Mouse (Mus musculus): ENCODE data around the gene Tex261. TPM values are rescaled to one million over a fixed set of nuclear protein-coding genes. Genes with fewer than 3 reads are reported as not detected.
"Not testable (repeated sequence)": the region's sequence is repeated elsewhere in the genome, so short reads cannot be mapped to it uniquely, and the experiment has no call there.

Tex261 gene
- total RNA-seq (2015) (58.9 and 59.1 TPM in 2 replicates), total RNA-seq (2017) (38.2 and 44.0 TPM in 2 replicates)

DNA sequence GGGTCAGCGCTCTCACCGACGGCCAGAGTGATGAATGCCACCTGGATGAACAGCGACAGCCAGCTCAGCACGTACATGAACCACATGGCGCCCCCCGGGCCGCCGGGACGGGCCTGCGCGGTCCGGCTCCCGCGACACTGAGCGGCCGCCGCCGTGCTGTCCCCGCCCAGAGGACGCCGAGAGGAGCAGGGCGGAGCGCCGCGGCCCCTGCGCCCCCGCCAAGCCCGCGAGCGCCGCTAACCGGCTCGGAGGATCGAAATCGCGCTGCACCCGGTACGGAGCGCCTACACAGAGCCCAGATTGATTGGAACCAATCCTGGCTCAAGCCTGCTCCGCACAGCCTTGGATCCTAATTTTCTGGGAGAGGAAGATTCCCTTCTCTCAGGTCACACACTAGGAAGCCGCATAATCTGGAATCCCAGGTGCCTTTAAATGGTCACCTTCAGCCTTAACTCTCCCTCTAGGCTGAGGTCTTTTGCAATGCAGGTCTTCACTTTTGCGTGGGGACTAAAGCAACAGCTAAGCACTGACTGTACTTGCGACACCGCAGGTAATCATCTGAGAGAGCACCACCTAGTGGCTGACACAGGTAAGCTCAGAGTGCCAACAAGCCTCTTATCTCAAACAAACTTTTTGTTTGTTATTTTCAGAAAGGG lies at the start of gene Tex261:
Tex261 (minus strand) TSS at position 176 of the 656 bp plus-strand sequence.
- ATAC-seq (ENCODE audit: poor library complexity, severe bottlenecking): peak; percentile 81

DNA sequence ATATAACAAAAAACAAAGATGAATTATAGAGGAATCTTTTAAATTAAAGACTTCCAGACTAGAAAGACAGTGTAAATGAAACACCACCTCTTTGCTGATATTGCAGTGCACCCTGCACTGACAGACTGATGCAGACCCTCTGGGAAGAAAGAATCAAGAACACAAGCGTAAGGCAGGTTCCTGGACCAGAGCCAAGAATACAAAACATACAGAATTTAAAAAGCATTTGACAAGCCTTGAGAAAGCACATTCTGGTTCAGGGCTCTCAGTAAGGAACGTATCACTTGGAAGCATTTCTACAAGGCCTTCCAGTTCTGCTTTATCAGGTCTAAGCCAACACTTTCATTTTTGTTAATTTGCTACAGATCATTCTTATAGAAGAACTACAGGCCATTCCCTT lies 46.2 kb upstream of the Tex261 start:
- ATAC-seq (ENCODE audit: poor library complexity, severe bottlenecking): no peak

DNA sequence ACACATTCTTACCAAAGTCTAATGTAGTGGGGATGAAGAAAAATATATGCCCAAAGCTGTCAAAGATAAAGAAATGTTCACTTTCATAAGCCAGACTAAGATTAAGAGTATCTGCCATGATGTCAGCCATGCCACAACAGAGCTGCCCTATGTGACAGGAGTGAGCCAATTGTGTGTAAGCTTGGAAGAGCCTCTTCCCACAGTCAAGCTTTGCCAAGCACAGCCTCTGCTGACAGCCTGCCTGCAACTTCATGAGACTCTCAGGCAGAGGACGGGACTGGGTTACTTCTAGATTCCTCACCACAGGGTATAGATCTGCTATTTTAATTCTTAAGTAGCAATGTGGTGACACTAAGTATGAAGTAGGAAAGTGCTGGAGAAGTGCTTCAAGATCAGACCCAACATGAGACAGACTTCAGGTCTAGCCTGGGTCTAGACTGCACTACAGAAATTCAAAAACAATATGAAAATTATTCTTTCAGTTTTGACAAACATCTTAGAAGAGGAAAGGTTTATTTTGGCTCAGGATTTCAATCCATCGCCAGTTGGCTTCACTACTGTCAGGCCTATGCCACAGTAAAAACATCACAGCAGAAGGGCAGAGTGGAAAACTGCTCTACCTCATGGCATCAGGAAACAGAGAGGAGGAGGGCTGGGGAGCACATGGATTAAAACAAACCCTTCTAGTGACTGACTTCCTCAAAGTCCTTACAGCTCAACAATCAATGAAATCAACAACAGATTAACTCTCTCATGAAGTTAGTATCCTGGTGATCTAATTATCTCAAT lies 45.3 kb upstream of the Tex261 start:
- ATAC-seq (ENCODE audit: poor library complexity, severe bottlenecking): no peak

DNA sequence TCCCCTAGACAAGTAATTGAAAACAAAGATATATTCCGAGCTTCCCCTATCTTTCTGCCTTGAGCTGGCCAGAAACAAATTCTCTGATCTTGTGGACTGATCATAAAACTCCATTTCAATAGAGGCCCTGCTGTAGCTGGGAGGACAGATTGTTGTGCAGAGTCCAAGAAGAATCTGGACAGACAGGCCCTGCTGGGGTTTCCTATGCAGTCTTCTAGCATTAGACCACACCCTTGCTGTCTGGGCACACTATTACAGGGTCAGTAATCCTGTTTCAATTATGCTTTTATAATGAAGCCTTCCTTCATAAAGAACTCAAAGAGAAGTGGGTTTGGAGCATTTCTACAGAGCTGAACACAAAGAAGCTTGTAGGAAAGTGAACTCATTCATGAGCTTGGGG lies 43.4 kb upstream of the Tex261 start:
- ATAC-seq (ENCODE audit: poor library complexity, severe bottlenecking): no peak

DNA sequence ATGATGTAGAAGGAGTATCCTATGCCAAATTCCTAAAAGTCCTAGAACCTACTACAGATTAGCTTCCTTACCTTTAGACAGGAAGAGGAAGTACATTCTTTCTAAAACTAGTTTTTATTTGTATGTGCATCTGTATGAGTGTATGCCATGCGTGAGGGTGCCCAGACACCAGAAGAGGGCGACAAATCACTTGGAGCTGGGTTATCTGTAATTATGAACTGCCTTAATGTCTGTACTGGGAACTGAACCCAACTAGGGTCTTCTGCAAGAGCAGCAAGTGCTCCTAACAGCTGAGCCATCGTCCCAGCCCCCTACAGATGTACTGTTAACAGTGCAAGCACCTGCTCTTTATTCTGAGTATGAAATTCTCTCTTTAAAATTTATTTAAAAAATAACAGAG lies 40.2 kb upstream of the Tex261 start:
- ATAC-seq (ENCODE audit: poor library complexity, severe bottlenecking): no peak

DNA sequence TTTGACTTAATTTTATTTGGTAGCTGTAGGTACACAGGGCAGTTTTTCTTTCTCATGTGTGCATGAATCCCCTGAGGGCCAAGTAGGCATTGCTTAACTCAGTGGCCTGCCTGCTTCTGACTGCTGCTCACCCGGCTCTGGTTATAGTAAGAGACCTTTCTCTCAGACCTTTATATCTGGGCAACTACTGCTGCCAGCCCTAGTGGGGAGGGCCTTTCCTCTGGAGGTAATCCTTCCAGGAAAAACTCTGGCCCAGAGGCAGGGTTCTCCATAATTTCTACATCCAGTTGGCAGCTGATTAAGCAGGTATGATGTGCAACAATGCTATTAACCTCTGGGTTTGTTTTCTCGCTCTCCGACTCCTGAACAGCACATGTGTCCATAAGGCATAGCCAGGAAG lies 27.2 kb upstream of the Tex261 start:
- no peak for ATAC-seq (ENCODE audit: poor library complexity, severe bottlenecking)

DNA sequence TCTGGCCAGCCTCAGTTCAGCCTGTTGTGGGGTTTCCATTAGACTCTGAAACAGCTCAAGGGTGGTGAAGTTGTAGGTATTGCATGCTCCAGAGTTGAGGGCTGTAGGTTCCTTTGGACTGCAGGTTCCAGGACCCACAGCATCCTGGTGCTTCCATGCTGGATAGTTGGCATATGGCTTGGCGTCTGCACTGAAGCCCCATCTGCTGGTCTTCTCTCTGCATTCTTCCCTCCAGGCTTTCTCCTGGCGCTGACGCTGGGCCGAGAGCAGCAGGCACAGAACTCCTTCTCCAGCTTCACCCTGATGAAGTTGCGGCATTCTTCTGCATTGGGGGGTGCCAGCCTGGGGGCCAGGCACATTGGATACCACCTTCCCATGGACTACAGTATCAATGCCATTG lies 26.4 kb upstream of the Tex261 start:
- no peak for ATAC-seq (ENCODE audit: poor library complexity, severe bottlenecking)

DNA sequence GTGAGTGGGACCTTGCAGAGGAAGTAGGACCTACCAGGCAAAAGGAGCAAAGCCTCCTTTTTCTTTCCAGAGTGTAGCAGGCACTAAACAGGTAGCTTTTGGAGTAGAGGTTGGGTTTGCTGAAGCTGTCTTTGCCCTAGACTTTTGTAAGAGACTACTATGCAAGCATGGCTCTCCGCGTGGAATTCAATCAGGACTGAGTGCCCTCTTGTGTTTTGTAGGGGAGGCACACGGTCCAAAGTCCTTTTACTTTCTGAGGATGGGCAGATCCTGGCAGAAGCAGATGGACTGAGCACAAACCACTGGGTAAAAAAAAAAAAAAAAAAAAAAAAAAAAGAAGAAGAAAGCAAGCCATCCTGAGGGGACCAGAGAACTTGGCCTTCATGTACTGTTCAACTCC lies 21.1 kb upstream of the Tex261 start:
- no peak for ATAC-seq (ENCODE audit: poor library complexity, severe bottlenecking)

DNA sequence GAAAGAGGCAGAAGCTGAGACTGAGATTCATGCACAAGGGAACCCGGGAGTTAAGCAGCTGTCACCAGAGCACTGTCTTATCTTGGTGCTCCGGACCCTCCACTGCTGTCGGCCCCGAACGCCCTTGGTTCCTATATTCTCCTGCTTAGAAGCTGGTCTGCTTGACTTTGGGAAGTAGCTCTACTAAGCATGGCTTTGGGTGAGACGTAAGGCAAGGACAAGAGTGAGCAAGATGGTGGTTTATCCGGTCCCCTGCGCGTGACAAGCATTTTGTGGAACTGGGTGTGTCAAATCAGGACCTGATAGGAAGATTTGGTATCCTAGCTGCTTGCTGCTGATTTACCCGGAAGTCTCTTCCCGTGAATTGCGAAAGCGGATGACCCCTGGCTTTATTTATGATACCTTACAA lies 19.9 kb upstream of the Tex261 start:
- ATAC-seq (ENCODE audit: poor library complexity, severe bottlenecking): peak; percentile 13; the same call in 1 of the 2 replicates

DNA sequence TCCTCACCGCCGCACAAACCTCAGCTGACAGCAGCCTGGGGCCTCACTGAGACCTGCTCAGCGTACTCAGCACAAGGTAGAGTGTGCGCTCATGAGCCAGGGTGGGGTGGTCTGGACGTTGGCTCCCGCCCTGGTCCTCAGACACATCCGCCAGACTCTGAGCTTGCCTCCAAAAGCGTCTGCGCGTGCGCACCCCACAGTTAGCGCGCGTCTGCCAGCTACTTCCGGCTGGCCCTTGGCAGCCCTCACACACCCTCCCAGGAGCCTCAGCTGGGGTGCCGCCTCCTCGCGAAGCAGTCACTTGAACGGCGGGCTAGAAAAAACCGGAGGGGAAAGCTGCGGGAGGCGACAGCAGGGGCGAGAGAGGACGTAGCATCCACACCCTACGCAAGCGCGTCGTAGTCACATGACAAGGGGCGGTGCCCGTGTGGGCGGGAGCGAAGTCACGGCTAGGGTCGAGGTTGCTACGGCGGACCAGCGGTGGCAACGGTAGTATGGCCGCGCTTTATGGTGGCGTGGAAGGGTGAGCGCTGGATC lies 19.2 kb upstream of the Tex261 start, which contains the start of gene Nagk:
Nagk (plus strand) TSS at position 223 of the 537 bp plus-strand sequence.
- ATAC-seq (ENCODE audit: poor library complexity, severe bottlenecking): peak; percentile 87

DNA sequence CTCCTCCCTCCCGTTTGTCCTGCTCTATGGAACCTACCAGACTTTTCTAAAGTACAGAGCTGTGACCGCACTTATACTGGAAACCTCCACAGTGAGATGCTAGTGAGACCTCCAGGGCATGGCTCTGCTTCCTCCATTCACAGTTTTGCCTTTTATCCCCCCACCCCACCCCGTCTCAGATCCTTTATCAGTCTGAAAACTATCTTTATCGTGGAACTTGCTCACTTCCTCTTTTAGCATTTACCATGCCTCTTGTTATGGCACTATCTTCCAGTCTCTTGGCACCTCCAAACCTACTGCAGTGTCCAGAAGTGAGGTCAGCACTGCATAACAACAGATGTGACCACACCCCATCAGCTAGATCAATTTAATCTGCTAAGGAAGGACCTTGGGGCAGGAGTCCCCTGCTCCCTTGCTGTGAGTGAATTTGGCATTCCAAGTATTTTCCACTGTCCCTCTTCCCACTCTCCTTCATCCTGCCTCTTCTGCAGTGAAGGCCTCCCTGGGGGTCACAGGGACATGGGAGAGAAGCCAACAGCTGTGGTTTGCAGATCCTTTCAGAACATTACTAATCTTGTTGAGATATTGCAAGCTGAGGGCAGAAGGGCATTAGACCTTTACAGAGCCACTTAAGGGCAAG lies 15.8 kb upstream of the Tex261 start:
- no peak for ATAC-seq (ENCODE audit: poor library complexity, severe bottlenecking)

DNA sequence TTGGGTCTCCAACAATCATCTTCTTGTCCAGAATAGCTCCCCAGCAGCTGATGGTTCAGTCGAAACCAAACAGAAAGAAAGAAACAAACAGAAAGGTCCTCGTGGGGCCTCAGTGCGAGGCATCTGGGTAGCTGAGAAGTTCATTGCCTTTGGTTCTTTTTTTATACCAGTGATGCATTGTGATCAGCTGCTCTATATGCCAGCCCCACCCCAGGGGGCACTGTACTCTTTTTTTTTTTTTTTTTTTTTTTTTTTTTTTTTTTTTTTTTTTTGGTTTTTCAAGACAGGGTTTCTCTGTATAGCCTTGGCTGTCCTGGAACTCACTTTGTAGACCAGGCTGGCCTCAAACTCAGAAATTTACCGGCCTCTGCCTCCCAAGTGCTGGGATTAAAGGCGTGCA lies 14.9 kb upstream of the Tex261 start:
- ATAC-seq (ENCODE audit: poor library complexity, severe bottlenecking): not testable (repeated sequence)

DNA sequence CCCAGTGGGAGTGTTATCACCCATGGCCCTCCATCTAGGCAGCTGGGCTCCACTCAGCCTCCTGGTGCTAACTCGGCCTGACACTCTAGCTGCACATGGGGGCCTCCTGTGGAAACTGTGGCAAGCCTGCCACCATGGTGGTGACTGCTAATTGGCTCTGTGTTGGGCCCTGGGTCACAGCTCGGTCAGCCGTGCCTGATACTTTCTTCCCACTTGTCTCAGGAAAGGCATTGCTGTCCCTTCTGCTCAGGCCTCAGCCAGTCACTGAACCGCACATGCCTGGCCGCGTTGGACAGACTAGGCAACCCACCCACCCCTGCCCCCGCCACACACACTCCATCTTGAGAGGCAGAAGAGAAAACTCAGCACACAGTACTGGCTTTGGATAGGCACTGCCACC lies 12.9 kb upstream of the Tex261 start:
- ATAC-seq (ENCODE audit: poor library complexity, severe bottlenecking): no peak

DNA sequence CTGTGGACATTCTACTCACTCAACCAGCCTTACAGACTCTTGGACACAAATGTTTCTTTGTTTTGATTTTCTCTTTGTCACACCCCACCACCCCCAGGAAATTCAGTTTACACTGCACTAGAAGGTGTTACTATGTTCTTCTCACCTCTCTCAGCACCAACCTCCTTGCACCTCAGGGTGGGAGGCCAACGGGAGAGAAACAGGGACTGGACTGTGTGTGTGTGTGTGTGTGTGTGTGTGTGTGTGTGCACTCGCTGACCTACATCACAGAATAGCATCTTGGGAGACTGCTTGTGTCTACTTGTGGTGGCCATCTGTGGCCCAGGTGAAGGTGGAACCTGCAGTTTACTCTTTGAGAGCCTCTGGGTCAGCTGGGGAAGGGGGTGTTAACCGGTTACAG lies 10.8 kb upstream of the Tex261 start:
- peak; percentile 41 for ATAC-seq (ENCODE audit: poor library complexity, severe bottlenecking)

DNA sequence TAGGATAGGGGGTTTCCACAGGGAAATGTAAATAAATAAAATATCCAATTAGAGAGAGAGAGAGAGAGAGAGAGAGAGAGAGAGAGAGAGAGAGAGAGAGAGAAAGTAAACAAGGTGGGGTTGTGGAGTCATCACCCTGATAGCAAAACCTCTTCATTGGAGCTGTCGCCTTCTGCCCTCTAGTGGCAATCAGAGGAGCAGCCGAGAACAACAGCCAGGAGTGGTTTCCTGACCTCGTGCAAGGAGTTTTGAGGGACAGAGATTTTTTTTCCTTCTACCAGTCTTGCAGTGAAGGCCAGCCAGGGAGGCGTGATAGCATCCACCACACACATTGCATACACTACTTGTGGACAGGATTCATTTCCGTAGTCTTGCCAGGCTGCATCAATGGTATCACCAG lies 3.4 kb upstream of the Tex261 start:
- ATAC-seq (ENCODE audit: poor library complexity, severe bottlenecking): peak; percentile 48

DNA sequence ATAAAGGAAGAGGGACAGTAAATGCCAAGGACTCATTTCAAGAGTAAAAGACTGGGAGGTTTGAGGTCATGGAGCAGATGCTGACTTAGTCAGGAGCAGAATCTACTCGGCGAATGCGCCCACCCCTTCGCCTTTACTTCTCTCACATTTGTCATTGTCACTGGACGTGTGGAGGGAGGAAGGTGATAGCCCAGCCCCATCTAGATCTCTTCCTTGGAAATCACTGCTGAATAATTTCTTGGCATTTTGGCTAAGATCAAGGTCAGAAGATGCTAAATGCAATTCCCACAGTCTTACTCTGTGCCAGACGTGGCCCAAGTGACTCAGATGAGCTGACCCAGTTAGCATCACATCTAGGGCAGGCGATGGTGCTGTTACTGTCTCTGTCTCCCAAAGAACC lies 2.7 kb upstream of the Tex261 start:
- ATAC-seq (ENCODE audit: poor library complexity, severe bottlenecking): no peak

DNA sequence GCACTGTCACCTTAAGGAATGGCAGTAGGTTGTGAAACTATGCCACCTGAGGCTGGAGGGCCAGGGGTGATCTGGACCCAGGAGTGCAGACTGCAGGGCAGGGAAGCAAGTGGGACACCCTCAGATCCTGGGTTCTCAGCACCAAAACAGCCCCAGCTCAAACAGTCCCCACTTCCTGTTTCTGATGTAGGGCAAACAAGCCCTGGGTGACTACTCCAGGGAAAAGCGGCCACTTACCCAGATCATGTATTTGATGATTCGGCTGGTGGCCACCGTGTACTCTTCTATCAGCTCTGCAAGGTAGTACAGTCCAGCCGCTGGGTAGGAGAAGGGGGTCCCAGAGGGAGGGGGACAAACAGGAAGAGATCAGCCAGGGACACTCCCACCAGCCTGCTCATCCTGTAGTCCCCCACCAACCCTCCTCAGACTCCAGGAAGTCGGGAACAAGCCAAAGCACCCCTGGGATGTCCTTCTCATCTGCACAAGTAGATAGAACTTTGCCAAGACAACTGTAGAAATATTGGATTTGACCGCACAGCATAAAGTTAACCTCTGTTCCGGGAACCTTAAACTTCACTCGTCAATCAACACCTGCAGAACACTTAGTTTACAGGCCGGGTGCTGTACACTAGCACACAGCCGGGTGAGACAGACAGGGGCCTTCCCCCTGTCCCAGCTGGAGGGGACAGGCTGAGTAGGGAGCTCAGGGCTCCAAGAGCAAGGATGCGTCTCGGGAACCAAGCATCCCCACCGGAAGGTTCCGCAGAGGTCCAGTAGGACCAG lies 641 bp downstream of the Tex261 start:
- peak; percentile 28; the same call in 1 of the 2 replicates for ATAC-seq (ENCODE audit: poor library complexity, severe bottlenecking)

DNA sequence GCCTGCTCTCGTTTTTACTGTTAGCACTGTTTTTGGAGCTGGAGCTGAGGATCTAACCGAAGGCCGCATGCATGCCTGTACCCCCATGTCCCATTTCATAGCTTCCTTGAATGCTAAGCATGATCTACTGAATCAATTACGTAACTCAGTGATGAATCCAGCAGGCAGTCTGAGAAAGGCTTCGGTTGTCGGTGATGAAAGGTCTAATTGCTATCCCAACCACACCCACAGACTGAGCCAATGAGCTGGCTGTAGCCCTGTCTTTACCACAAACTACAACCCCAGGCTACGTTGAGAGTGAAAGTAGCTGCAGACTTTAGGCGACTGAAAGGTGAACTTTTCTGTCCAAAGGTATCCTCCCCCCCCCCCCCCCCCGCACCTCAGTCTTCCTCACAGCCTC lies 1.5 kb downstream of the Tex261 start:
- peak; percentile 45 for ATAC-seq (ENCODE audit: poor library complexity, severe bottlenecking)

DNA sequence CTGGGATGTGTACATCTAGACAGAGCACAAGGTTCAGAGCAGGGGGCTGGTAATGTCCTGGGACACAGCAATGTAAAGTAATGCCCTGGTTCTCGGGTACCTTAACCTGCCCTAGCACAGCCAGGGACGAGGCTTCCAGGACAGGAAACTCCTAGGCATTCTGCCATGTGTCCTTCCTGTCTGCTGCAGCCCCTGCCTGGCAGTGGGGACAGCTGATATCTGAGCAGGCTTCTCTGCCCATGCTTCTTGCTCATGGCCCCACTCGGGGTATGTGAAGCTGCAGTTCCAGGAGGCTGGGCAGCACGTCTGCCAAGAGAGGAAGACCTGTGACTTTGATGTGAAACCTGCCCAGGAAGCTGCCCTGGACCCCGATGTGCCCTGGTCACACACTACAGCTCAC lies 7.1 kb downstream of the Tex261 start:
- no peak for ATAC-seq (ENCODE audit: poor library complexity, severe bottlenecking)

DNA sequence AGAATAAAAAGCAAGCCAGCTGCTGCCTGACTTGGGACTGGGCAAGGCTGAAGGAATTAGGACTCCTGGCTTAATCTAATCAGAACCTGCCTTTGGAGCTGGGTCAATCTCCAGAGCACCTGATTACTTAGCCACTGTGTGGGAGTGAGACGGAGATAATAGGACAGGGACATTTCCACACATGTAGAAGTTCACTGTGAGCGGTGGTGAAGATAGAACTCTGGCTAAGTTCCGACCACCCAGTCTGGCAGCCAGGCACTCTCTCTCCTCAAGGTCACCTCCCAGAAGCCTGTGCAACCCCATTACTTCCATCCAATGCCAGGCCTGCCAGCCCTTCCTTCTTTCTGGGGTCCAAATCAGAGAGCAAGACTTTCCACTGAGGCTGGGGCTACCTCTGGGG lies 8.6 kb downstream of the Tex261 start:
- no peak for ATAC-seq (ENCODE audit: poor library complexity, severe bottlenecking)

Measured in megakaryocyte, adult 5-6 weeks (primary cell).